Mouse (Mus musculus) gastrocnemius, adult 18-20 months (tissue): ENCODE measurements around the gene Calhm4. TPM values are rescaled to one million over a fixed set of nuclear protein-coding genes. Genes with fewer than 3 reads are reported as not detected.
"Not testable (repeated sequence)": the region's sequence is repeated elsewhere in the genome, so short reads cannot be mapped to it uniquely, and the experiment has no call there.

ENCODE experiments used
- DNase-seq: peaks from one replicate; pipeline ENCODE4 v3.0.0; 2021; ENCODE audit warnings: low spot score
- long read RNA-seq, 2 experiments: library from polyadenylated mRNA; stranded (forward); transcript quantifications; one replicate each; pipeline ENCODE4 v2.0.0; 2021
- total RNA-seq, 2 experiments: library from RNA; stranded (reverse); gene quantifications; 2 replicates each; pipeline ENCODE4 v1.2.3; 2021

Gene Calhm4
- not detected for total RNA-seq
- long read RNA-seq, experiment 1 = 0 reads
- long read RNA-seq, experiment 2 = 0 reads

DNA sequence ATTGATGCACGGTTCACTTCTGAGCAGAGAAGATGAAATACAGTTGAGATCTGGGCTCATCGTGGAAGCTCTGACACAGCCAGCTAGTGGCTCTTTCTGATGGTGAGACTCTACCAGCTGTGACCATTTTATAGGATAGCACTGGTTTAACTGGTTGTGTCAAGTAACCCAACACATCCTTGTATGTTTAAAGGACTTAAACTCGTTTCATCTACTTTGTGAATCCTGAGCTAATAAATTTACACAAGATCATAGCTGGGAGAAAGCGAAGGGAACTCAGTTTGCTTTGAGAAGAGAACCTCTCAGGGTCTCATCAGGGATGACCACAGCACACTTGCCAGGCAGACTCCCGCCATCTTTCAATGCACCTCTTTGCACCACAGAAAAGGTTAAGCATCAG lies at the start of gene Calhm4:
TSS of gene Calhm4 (minus strand) at position 101 of the 400 bp plus-strand sequence.
- DNase-seq = no peak

DNA sequence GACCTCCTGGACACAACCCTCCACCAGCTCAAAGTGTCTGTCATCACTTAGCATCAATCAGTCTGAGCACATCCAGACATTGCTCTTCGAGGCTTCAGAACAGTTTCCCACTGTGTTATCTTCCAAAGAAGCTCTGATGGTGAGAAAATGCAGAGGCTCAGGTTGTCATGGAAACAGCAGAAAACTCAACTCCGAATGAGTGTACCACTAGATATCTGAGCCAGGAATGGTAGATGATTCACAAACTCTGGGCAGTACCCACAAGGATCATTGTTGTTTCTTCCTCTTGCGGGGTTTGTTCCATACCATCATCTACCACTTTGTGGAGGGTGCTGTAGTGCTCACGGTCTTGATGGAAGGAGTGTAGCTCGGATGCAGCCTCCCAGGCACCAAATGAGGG lies 47.8 kb upstream of the Calhm4 start:
- DNase-seq = no peak

DNA sequence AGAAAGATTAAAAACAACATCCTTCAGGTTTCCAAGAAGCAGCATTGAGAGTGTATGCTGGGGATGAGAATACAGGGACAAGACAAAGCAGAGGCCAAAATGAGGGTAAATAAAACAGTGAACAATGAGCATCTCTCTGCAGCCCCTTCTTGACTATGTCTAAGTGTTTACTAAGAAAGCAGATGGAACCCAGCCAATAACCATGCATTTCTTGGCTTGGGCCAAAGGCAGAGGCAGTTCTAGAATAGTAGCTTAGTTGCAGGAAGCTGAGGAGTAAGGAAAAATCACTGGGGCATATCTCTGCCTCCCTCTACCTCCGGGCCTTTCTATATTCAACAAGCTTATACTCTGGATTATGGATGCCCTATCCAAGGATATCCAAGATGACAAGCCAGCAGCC lies 46.4 kb upstream of the Calhm4 start:
- no peak for DNase-seq

DNA sequence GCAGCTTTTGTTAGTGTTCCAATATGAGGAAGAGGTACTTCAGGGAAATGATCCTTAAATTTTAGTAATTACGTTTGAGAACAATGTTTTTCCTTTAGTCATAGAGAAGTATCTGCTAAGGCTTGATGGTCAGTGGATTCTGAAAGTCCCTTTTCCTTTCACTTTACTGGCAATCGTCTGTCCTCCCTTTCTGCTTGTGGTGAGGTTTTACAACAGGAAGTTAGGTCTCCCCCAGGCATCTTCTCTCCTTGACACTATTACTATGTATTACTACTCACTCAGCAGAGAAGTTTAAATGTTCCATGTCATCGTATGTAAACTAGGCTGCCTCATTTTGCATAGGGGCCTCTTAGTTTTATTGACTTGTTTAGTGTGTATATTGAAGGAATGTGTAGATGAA lies 45.4 kb upstream of the Calhm4 start:
- DNase-seq = no peak

DNA sequence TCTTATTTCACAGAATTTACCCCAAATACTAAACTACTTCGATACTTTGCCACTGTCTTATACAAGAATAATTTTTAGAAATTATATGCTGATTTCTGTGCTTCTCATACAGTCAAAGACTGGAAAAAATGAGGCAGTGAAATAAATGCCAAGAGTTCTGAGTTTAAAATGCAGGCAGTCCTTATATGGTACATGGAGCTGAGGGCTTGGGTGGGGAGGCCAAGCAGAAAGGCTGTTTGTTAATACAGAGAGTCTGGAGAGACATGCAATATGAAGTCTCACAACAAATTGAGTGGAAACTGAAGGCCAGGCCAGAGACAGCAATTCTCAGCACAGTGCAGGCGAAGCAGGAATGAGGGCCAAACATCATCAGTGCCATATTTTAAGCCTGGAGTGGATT lies 44.4 kb upstream of the Calhm4 start:
- DNase-seq = no peak

DNA sequence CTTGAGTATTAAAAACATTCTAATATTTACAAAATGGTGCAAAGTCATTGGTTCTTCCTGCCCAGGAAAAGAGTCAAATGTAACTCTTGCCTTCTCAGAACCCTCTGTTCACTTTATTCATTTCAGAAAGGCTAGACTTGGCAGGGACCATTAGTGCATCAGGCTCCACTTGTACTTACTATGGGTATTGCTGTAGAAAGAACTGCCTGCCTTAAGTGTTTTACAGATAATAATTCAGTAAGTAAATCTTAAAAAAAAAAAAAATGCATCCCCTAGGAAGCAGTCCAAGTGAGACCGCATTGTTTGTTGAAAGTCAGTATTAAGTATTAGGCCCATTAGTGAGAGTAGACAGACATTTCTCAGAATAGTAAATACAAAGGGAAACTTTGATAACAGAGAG lies 42.4 kb upstream of the Calhm4 start:
- no peak for DNase-seq

DNA sequence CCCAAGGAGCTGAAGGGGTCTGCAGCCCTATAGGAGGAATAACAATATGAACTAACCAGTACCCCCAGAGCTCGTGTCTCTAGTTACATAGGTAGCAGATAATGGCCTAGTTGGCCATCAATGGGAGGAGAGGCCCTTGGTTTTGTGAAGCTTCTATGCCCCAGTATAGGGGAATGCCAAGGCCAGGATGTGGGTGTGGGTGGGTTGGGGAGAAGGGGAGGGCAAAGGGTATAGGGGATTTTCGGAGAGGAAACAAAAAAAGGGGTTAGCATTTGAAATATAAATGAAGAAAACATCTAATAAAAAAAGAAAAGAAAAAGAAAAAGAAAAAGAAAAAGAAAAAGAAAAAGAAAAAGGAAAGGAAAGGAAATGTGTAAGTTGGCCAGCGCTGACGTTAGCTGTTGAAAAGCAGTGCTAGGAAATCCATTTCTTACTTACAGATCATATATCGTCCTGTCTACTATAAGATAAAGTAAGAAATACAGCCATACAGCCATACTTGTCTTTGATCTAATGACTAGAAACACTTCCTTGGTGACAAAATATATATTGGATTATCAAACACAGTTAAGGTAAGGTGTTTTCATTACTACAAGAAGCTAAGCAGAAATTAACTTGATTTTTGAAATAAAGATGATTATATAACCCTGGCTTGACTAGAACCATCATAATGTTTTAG lies 30.6 kb upstream of the Calhm4 start:
- no peak for DNase-seq

DNA sequence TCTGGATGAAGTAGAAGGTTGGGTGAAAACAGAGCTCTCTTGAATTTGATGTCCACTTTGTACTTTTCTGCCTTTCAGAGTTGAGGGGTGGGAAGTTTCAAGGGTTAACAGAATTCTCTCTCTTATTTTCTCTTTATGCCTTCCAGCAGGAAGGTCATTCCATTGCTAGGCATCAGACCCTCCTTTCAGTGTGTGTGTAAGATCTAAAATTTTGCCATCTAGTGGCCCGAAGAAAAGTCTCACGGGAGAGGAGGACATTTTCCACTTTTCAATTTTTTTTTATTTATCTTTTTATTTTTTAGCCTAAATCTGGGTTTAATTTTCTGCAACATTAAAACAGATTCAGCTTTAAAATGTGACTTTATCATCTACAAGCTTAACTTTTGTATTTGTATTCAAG lies 27.5 kb upstream of the Calhm4 start:
- no peak for DNase-seq

DNA sequence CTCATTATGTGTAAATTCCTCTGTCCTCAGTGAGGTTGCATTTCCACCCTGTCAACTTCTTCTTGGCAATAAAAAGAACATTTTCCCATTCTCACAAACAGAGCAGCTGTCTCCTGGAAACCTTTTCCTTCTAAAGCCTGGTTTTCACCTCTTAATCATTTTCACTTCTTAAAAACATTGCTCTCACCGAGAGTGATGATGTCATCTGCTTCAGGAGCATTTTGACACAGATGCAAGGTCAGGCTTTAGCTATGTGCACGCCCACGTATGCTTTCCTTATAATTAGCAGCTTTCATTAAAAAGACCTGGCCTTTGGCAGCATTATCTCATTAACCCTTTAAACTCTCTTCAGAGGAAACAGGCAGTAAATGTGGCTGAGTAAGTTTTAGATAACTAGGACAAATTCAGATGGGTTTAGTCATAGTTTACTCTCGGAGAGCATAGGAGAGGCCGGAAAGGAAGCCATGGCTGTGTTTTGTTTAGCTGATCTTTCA lies 26.9 kb upstream of the Calhm4 start:
- no peak for DNase-seq

DNA sequence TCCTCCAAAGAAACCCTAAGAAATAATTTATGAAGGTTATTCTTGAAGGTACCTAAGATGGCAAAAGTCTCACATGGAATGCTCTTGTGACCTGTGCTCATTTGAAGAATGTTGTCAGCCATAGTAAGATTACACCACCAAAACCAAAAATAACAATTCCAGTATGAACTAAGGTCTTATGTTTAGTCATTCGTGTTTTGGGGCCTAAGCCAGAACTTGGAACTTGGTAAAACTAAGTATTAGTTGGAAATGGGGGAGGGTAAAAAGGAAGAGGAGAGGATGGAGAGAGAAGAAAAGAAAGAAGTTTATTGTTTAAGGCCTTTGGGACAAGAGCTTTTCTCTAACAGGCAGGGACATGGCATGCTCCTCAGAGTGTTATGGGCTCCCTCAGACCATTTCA lies 25.5 kb upstream of the Calhm4 start:
- no peak for DNase-seq

DNA sequence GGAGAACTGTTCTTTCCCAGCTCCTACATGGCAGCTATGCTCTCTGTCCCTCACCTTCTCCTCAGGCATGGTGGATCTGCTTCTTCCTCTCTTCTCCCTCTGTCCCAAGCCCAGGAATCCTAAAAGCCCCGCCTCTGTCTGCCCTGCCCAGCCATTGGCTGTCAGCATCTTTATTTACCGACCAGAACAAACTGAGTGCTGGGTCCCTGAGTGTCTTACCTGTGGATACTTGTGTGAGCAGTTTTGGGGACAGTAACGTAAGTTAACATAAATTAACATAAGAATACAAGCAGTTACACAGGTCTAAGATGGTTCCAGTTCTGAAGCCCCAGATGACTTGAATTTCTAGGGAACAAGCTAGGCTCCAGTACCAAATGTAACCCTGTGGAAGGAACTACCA lies 22.5 kb upstream of the Calhm4 start:
- DNase-seq = no peak

DNA sequence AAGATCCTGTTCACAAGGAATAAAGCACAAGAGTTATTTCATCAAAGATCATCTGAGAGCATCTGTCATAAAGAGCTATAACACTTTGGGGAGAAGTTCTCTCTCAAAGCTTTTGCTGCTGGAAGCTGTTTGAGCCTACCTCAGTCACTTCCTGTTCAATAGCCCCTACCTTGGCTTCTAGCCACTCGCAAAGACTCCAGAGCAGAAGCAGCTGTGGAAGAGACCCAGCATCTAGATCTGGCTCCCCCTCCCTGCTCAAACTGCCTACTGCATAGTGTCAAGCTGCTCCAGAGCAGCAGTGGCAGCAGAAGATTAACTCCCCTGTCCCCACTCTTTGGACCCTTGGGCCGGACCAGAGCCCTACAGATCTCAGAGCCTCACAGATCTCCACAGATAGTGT lies 9.9 kb upstream of the Calhm4 start:
- no peak for DNase-seq

DNA sequence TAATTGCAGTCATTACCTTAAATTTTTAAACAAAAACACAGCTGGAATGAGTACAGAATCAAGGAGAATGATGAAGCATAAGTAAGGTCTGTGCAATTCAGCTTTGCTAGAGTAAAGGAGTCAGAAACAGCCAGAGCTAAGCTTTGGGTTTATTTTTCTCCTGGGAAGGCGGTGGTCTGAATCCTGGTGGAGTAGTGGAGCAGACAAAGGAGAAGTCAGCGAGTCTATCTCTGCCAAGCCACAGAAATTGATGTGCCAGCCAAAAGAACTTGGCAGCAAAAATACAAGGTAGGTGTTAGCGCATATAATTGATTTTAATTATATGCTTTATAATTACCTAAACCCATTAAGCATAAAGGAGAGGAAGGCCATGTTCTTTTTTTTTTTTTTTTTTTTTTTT lies 6.7 kb downstream of the Calhm4 start, which contains the start of gene Trappc3l:
TSS of gene Trappc3l (plus strand) at position 197 of the 400 bp plus-strand sequence.
- no peak for DNase-seq

DNA sequence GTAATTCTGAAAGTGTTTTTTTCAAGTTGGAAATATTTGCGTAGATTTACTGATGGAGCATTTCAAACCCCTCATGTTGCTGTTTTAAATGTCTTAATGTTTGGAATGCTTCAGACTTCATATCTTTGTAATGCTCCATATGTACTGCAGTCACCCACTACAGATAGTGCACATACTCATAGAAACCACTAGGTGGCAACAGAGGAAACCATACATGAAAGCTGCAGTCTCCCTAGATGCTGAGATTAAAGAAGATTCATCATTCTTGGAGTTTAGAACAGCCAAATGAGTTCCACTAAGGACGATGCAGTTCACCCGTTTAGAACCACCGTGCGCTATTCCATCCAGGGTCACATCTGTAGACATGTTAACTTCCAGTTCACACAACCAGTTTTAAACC lies 7.5 kb downstream of the Calhm4 start:
- DNase-seq = peak; percentile 10

DNA sequence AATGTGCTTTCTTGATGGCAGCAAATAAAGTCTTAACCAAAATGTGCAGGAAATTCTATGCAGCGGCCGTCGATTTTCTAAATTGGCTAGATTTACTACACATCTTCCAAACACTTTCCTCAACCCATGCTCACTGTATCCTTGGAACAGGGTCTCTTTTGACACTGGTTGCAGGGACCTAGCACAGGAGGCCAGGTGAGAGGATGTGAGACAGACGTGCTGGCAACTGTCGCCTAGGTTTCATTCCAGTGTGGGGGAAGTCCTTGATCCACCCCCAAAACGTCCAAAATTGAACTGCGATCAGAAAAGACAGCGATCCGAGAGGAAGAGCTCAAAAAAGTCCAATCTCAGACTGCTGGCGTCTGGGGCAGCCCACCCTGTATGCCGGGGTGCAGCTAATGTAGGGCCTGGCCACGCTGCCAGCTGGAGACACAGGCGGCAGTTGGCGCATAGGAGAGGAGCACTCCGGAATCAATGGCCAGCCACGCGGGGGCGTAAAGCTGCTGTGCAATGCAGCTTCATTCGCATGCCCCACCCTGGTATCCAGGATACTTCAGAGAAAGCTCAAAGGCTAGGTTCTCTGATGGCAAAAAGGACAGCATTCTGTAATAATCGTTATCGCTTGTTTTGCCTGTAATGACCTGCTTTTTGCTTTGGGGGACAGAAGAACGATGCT lies 10.3 kb downstream of the Calhm4 start:
- peak; percentile 59 for DNase-seq

DNA sequence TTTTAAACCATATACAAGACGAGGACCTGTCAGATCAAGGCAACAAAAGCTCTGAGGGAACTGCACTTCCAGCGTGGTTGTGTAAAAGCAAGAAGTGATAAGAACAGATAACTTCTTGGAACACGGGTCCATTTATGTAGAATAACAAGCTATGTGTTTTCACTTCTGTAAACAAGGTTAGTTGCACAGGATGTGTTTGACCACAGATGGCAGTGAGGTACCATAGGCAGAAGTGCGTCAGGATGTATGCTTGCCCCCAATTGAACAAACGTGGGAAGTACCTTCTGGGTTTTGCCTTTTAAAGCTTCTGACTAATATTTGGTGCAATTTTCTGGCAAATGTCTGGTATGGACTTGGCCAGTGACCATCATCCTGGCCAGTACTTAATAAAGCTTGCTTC lies 13.8 kb downstream of the Calhm4 start:
- DNase-seq = no peak

DNA sequence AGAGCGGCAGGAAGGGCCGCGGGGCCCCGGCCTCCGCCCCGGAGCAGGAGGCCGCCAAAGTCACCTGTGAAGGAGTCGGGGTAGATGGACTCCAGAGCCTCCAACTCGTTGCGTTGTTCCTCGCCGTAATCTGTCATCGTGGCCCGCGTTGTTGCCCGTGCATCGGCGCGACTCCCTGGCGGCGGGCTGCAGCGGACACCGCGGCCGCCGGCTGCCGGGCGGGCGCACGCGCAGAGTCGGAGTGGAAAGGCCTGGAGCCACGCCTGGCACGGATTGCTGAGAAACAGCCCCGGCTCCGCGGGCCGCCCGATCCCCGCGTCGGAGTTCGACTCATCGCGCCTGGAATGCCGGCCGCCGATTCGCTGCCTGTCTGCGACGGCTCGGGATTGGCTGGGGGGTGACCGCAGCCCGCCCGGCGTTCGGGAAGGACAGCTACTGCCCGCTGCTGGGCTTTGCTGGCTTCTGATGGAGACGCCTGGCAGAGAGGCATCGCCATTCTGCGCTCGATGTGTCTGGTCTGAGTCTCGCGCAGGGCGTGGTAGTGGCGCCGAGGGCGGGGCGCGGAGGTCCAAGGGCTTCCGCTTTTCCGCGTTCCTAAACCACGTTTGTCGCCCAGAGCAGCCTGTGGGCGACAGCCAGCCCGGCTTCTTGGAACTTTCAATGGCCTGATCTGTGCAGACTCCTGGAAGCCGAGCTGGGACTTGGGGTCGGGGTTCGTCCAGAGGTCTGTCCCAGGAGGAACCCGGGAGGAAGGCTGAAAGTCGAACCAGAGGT lies 24.6 kb downstream of the Calhm4 start, which contains the start of gene Rwdd1:
TSS of gene Rwdd1 (minus strand) at position 323 of the 774 bp plus-strand sequence.
- DNase-seq = peak; percentile 98

DNA sequence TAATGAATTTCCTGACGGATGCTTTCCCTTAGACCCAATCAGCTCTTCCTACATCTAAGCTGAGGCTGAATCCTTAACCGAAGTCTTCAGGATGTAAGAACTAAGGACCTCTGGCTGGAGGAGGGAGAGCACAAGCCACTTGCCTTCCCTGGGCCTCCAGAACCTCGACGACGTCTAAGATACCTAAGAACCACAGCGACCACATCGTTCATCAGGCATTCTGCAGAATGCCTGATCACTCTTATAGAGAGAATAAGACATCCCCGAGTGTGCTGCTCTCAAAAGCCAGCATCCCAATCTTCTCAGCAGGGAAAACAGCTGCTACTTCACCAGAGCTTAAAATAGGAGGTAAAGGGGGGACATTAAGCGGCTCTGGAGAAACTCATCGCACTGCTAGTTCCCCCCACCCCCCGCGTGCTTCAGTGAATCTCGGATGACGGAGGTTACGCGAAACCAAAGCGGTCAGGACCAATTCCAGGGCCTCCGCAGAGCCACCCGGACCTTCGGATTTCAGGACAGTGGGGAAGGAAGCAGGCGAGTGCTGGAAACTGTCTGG lies 25.3 kb downstream of the Calhm4 start:
- peak; percentile 1 for DNase-seq

DNA sequence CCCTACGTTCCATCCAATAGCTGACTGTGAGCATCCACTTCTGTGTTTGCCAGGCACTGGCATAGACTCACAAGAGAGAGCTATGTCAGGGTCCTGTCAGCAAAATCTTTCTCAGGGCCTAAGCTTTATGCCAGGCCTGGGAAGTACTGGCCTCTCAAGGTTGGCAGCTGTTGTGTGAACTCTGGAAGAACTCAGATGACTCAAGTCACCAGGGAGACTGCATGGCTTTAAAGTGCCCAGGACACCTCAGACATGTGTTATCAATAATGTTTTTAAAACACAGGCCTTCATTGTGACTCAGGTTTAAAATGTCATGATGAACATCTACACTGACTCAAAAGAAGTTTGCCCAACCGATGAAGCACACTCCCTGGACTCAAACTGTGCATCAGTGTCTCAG lies 30.9 kb downstream of the Calhm4 start:
- DNase-seq = no peak

DNA sequence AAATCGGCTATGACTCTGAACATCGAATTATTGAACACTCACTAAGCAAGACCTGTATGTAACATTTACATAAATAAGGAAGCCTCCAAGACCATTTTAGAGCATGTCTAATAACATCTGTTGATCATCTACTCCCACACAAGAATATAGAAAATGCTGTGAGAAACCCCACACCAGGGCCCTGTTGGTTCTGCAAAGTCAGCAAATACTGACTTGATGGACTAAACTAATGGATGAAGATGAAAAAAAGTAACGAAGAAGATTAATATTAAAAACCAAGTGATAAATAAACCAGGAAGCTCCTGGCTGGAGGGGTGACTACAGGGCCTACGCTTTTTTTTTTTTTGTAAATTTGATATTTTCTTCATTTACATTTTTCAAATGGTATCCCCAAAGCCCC lies 31.5 kb downstream of the Calhm4 start:
- DNase-seq = no peak

DNA sequence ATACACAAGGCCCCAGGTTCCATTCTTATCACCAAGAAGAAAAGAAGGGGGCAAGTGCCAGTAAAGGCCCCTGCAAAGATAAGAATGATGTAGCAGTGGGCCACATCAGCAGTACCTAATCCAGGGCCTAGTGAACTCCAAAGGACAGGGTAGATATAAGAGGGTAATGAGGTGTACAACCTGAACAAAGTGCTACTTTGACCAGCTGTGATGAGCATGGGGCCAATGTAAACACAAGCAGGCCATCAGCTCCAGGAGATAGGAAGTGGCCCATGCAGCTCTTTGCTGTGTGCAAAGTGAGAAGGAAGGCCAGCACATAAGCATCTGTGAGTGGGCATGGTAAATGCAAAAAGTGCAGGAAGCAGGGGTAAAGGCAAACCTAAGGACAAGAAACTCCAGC lies 45.7 kb downstream of the Calhm4 start:
- no peak for DNase-seq

DNA sequence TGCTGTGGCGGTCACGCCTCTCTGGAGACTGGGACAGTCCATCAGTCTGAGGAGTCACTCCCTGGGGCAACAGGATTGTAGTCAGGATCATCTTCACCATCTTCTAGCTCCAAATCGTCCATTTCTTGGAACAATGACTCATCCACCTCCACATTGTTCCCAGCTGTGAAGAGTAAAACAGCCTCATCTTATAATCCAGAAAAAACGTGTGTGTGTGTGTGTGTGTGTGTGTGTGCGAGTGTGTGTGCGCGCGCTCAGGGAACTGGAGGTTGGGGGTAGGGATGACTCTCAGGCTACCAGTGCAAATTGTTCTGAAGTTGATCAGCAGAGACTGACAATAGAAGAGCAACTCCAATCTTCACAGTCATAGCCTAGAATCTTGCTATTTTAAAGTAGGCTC lies 47.4 kb downstream of the Calhm4 start:
- not testable (repeated sequence) for DNase-seq
